Mouse (Mus musculus): Measurements from ENCODE around the gene Gm17349.

DNA sequence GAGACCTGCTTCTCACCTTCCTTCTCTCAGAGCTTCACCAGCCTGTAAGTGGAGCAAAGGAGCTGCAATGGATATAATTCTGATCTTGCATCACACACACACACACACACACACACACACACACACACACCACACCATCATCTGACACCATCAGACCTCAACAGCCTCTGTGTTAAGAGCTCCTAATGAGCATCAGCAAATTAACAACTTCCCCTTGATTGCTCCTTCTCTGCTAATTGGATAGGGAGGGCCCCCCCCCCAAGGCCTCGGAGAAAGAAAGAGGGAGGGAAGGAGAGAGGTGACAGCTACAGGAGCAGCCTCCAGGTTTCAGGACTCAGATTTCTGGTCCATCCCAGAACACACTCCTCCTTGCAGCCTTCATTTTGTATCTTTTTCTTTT, 35.9 kb downstream of the Gm17349 start:
- TF ChIP-seq POLR2A (IDR thresholded peaks at IDR 0.05; ENCODE audit: control insufficient read depth, extremely low read depth, insufficient read depth, low read length, poor library complexity) (no peak), CTCF (IDR thresholded peaks at IDR 0.05; ENCODE audit: borderline replicate concordance, control insufficient read depth, extremely low read depth, insufficient read depth, low read length, poor library complexity) (no peak)
